Mouse (Mus musculus) liver, embryonic 16.5 days (tissue): ENCODE data around the gene Mdk. TPM values are rescaled to one million over a fixed set of nuclear protein-coding genes. Genes with fewer than 3 reads are reported as not detected.

Source experiments
- ATAC-seq: fragments of 200-750 bp; cut with Nextera tagmentation; 2 replicates; pipeline ENCODE4 v1.8.0; 2017; ENCODE audit warnings: low read depth, mild to moderate bottlenecking, moderate number of reproducible peaks, moderate library complexity
- H3K27ac ChIP-seq: fragments of 300-500 bp; sonication (generic); 2 replicates; pipeline ENCODE4 v1.5.1; 2014; ENCODE audit warnings: mild to moderate bottlenecking, low read length
- H3K27me3 ChIP-seq: fragments of 300-500 bp; sonication (generic); 2 replicates; pipeline ENCODE4 v1.6.1; 2014; ENCODE audit warnings: low read depth, low read length, mixed read lengths; ENCODE audit not compliant: control insufficient read depth, insufficient read depth
- H3K36me3 ChIP-seq: fragments of 300-500 bp; sonication (generic); 2 replicates; pipeline ENCODE4 v1.6.1; 2014; ENCODE audit warnings: mild to moderate bottlenecking; ENCODE audit not compliant: control insufficient read depth, insufficient read depth
- H3K4me1 ChIP-seq: fragments of 300-500 bp; sonication (generic); 2 replicates; pipeline ENCODE4 v1.6.1; 2014; ENCODE audit warnings: low read depth, low read length, mixed read lengths; ENCODE audit not compliant: control insufficient read depth
- H3K4me2 ChIP-seq: fragments of 300-500 bp; sonication (generic); 2 replicates; pipeline ENCODE4 v1.6.1; 2014; ENCODE audit warnings: low read depth, low read length, mixed read lengths
- H3K4me3 ChIP-seq: fragments of 300-500 bp; sonication (generic); 2 replicates; pipeline ENCODE4 v1.5.1; 2014; ENCODE audit warnings: low read depth, mild to moderate bottlenecking, low read length
- H3K9ac ChIP-seq: fragments of 300-500 bp; sonication (generic); 2 replicates; pipeline ENCODE4 v1.6.1; 2014; ENCODE audit warnings: low read depth, low read length
- H3K9me3 ChIP-seq: fragments of 300-500 bp; sonication (generic); replicated peaks from 2 replicates; pipeline ENCODE4 v1.6.1; 2016; ENCODE audit warnings: low read length; ENCODE audit not compliant: control insufficient read depth
- WGBS: fragments of 180-500 bp; shearing (Covaris S2); extraction: QIAGEN DNeasy Blood & Tissue Kit; methylation state at CpG from one replicate; pipeline ENCODE4 v1.1.7; 2014; ENCODE audit not compliant: insufficient replicate concordance; 5-methylcytosine and 5-hydroxymethylcytosine counted together
- polyA plus RNA-seq: library from polyadenylated mRNA; unstranded; fragments of >200 nt; fragmentation: Nextera tagmentation; extraction: Ambion mirVana; gene quantifications from 2 replicates; pipeline ENCODE4 v1.2.1, GENCODE M21; 2015

Mdk gene
- polyA plus RNA-seq, 1 experiment from 2014 or later, result 15.2 TPM

GRCm38 (mm10) chr2:91924726-91925125, 7.4 kb downstream of the Mdk start:
- H3K27ac ChIP-seq, result no peak overlapping the region
- H3K4me3 ChIP-seq, result no peak overlapping the region
- H3K9me3 ChIP-seq, result no peaks in the 10 kb centered on the region
- H3K9ac ChIP-seq, result no peak overlapping the region
- WGBS, result 48% methylated on average over 1 of the region's 1 CpGs
- H3K36me3 ChIP-seq, result no peaks in the 10 kb centered on the region
- H3K4me1 ChIP-seq, result peaks cover 30% of the 10 kb centered on the region
- H3K27me3 ChIP-seq, result peaks cover 40% of the 10 kb centered on the region
- no peak for ATAC-seq
- H3K4me2 ChIP-seq, result no peak overlapping the region

- Histone ChIP-seq H3K4me3 (peak overlapping the region; percentile 43), H3K27ac (no peak overlapping the region), H3K9ac (no peak overlapping the region), H3K27me3 (peaks cover 40% of the 10 kb centered on the region), H3K36me3 (no peaks in the 10 kb centered on the region), H3K9me3 (no peaks in the 10 kb centered on the region), H3K4me2 (peak overlapping the region; percentile 59), H3K4me1 (peaks cover 30% of the 10 kb centered on the region)
- WGBS, result 3% methylated on average over 54 of the region's 54 CpGs
- no peak for ATAC-seq
These were observed 8.4 kb downstream of the Mdk start for GRCm38 (mm10) chr2:91923415-91924337.

GRCm38 (mm10) chr2:91922586-91923414, 9.3 kb downstream of the Mdk start:
- ATAC-seq, result no peak
- H3K27ac ChIP-seq, result no peak overlapping the region
- no peaks in the 10 kb centered on the region for H3K36me3 ChIP-seq
- peaks cover 27% of the 10 kb centered on the region for H3K4me1 ChIP-seq
- 4% methylated on average over 37 of the region's 37 CpGs for WGBS
- no peak overlapping the region for H3K9ac ChIP-seq
- peaks cover 37% of the 10 kb centered on the region for H3K27me3 ChIP-seq
- H3K4me3 ChIP-seq, result peak overlapping the region; percentile 56
- H3K4me2 ChIP-seq, result peak overlapping the region; percentile 66
- H3K9me3 ChIP-seq, result no peaks in the 10 kb centered on the region

GRCm38 (mm10) chr2:91921790-91922570, 10.1 kb downstream of the Mdk start:
- Histone ChIP-seq H3K4me2 (peak overlapping the region; percentile 66), H3K9me3 (no peaks in the 10 kb centered on the region), H3K36me3 (no peaks in the 10 kb centered on the region), H3K4me3 (peak overlapping the region; percentile 56), H3K9ac (no peak overlapping the region), H3K27ac (no peak overlapping the region), H3K4me1 (peaks cover 27% of the 10 kb centered on the region), H3K27me3 (peaks cover 37% of the 10 kb centered on the region)
- ATAC-seq, result peak; percentile 26
- under 1% methylated on average over 64 of the region's 64 CpGs for WGBS

GRCm38 (mm10) chr2:91921181-91921789, 10.8 kb downstream of the Mdk start:
- Histone ChIP-seq H3K4me1 (peaks cover 30% of the 10 kb centered on the region), H3K27me3 (peaks cover 37% of the 10 kb centered on the region), H3K9ac (no peak overlapping the region), H3K9me3 (no peaks in the 10 kb centered on the region), H3K36me3 (no peaks in the 10 kb centered on the region), H3K4me2 (peak overlapping the region; percentile 66), H3K27ac (no peak overlapping the region), H3K4me3 (peak overlapping the region; percentile 56)
- ATAC-seq, result no peak
- 5% methylated on average over 31 of the region's 31 CpGs for WGBS

- Histone ChIP-seq H3K9me3 (no peaks in the 10 kb centered on the region), H3K27ac (no peak overlapping the region), H3K4me1 (peaks cover 36% of the 10 kb centered on the region), H3K9ac (no peak overlapping the region), H3K36me3 (no peaks in the 10 kb centered on the region), H3K27me3 (peaks cover 37% of the 10 kb centered on the region), H3K4me2 (no peak overlapping the region), H3K4me3 (no peak overlapping the region)
- 55% methylated on average over 4 of the region's 4 CpGs for WGBS
- no peak for ATAC-seq
These were observed 12.0 kb downstream of the Mdk start for GRCm38 (mm10) chr2:91920130-91920529.

- Histone ChIP-seq H3K4me1 (peaks cover 28% of the 10 kb centered on the region), H3K4me3 (no peak overlapping the region), H3K36me3 (peaks cover 4% of the 10 kb centered on the region), H3K9me3 (no peaks in the 10 kb centered on the region), H3K4me2 (no peak overlapping the region), H3K27ac (no peak overlapping the region), H3K9ac (no peak overlapping the region), H3K27me3 (peaks cover 13% of the 10 kb centered on the region)
- ATAC-seq, result no peak
- WGBS, result 71% methylated on average over 7 of the region's 7 CpGs
These were observed 15.0 kb downstream of the Mdk start for GRCm38 (mm10) chr2:91917096-91917495.

GRCm38 (mm10) chr2:91916346-91916977, 15.6 kb downstream of the Mdk start:
- no peak overlapping the region for H3K9ac ChIP-seq
- 30% methylated on average over 7 of the region's 7 CpGs for WGBS
- no peaks in the 10 kb centered on the region for H3K9me3 ChIP-seq
- H3K4me3 ChIP-seq, result no peak overlapping the region
- no peak overlapping the region for H3K4me2 ChIP-seq
- peaks cover 21% of the 10 kb centered on the region for H3K4me1 ChIP-seq
- peaks cover 7% of the 10 kb centered on the region for H3K36me3 ChIP-seq
- peaks cover 7% of the 10 kb centered on the region for H3K27me3 ChIP-seq
- ATAC-seq, result peak; percentile 73
- H3K27ac ChIP-seq, result no peak overlapping the region
